Mouse (Mus musculus): ENCODE measurements around the gene Ackr1. TPM values are rescaled to one million over a fixed set of nuclear protein-coding genes. Genes with fewer than 3 reads are reported as not detected.

Gene Ackr1
- polyA plus RNA-seq, 2 experiments, result 53.0 to 76.9 TPM

- Histone ChIP-seq H3K4me1 (replicated peaks; ENCODE audit: control insufficient read depth in 2 of 2, insufficient read depth in 2 of 2, low read length in 1 of 2) (peaks cover 0 to 5% of the 10 kb centered on the region in 2 experiments; a peak in 2 of 4 replicates), H3K4me2 (ENCODE audit: low read depth) (no peak overlapping the region), H3K36me3 (replicated peaks; ENCODE audit: control insufficient read depth, insufficient read depth, low read depth) (no peaks in the 10 kb centered on the region), H3K27ac (no peak overlapping the region), H3K9me3 (ENCODE audit: control insufficient read depth, low read length) (no peaks in the 10 kb centered on the region), H3K4me3 (ENCODE audit: insufficient read depth in 1 of 2, low read depth in 2 of 2, low read length in 2 of 2) (no peak overlapping the region), H3K27me3 (ENCODE audit: control insufficient read depth, insufficient read depth, low read length) (peaks cover 36% of the 10 kb centered on the region), H3K9ac (replicated peaks) (no peak overlapping the region)
- DNase-seq (ENCODE audit: low read depth in 3 of 3, low spot score in 3 of 3) (no peak), ATAC-seq (ENCODE audit: insufficient read depth) (no peak)
- WGBS (ENCODE audit: insufficient replicate concordance), result 62% methylated on average over 6 of the region's 6 CpGs
- TF ChIP-seq EP300 (IDR thresholded peaks at IDR 0.05; ENCODE audit: low read depth) (no peak), CTCF (IDR thresholded peaks at IDR 0.05; ENCODE audit: low read depth) (no peak)
Measured at GRCm38 (mm10) chr1:173370456-173370855, 36.9 kb upstream of the Ackr1 start.

- WGBS (ENCODE audit: insufficient replicate concordance), result 55% methylated on average over 2 of the region's 2 CpGs
- TF ChIP-seq CTCF (IDR thresholded peaks at IDR 0.05; ENCODE audit: low read depth), result no peak
- no peak for TF ChIP-seq EP300 (IDR thresholded peaks at IDR 0.05; ENCODE audit: low read depth)
- Histone ChIP-seq H3K27me3 (ENCODE audit: control insufficient read depth, insufficient read depth, low read length) (peaks cover 43% of the 10 kb centered on the region), H3K9me3 (ENCODE audit: control insufficient read depth, low read length) (no peaks in the 10 kb centered on the region), H3K9ac (replicated peaks) (no peak overlapping the region), H3K4me2 (ENCODE audit: low read depth) (no peak overlapping the region), H3K4me1 (replicated peaks; ENCODE audit: control insufficient read depth in 2 of 2, insufficient read depth in 2 of 2, low read length in 1 of 2) (peaks cover 0 to 6% of the 10 kb centered on the region in 2 experiments; a peak in 2 of 4 replicates), H3K27ac (no peak overlapping the region), H3K4me3 (ENCODE audit: insufficient read depth in 1 of 2, low read depth in 2 of 2, low read length in 2 of 2) (no peak overlapping the region), H3K36me3 (replicated peaks; ENCODE audit: control insufficient read depth, insufficient read depth, low read depth) (no peaks in the 10 kb centered on the region)
- ATAC-seq (ENCODE audit: insufficient read depth) (no peak), DNase-seq (ENCODE audit: low read depth in 3 of 3, low spot score in 3 of 3) (no peak)
Measured at GRCm38 (mm10) chr1:173369611-173370010, 36.1 kb upstream of the Ackr1 start.

- WGBS (ENCODE audit: insufficient replicate concordance), result 3% methylated on average over 45 of the region's 46 CpGs
- ATAC-seq (ENCODE audit: insufficient read depth) (peak; percentile 17; the same call in 1 of the 2 replicates), DNase-seq (ENCODE audit: low read depth in 3 of 3, low spot score in 3 of 3) (no peak)
- Histone ChIP-seq H3K9ac (replicated peaks) (no peak within 1 kb of the TSS), H3K4me2 (ENCODE audit: low read depth) (peak within 1 kb of the TSS; percentile 29; the same call in 1 of the 2 replicates), H3K27me3 (ENCODE audit: control insufficient read depth, insufficient read depth, low read length) (peaks cover 43% of the 10 kb centered on the region), H3K4me3 (ENCODE audit: insufficient read depth in 1 of 2, low read depth in 2 of 2, low read length in 2 of 2) (peak within 1 kb of the TSS; percentile 26 to 28; a peak in 3 of 4 replicates), H3K36me3 (replicated peaks; ENCODE audit: control insufficient read depth, insufficient read depth, low read depth) (no peaks in the 10 kb centered on the region), H3K9me3 (ENCODE audit: control insufficient read depth, low read length) (no peaks in the 10 kb centered on the region), H3K27ac (no peak within 1 kb of the TSS), H3K4me1 (replicated peaks; ENCODE audit: control insufficient read depth in 2 of 2, insufficient read depth in 2 of 2, low read length in 1 of 2) (peaks cover 0 to 6% of the 10 kb centered on the region in 2 experiments; a peak in 2 of 4 replicates)
- no peak for TF ChIP-seq EP300 (IDR thresholded peaks at IDR 0.05; ENCODE audit: low read depth)
- no peak for TF ChIP-seq CTCF (IDR thresholded peaks at IDR 0.05; ENCODE audit: low read depth)
Measured at GRCm38 (mm10) chr1:173367356-173368046, 34.0 kb upstream of the Ackr1 start, which contains the start of gene Cadm3. Cadm3 (minus strand) TSS chr1:173367695.

GRCm38 (mm10) chr1:173366701-173367355 lies 33.3 kb upstream of the Ackr1 start:
- ATAC-seq (ENCODE audit: insufficient read depth), result peak; percentile 31; the same call in 1 of the 2 replicates
- Histone ChIP-seq H3K27me3 (ENCODE audit: control insufficient read depth, insufficient read depth, low read length) (peaks cover 43% of the 10 kb centered on the region), H3K9me3 (ENCODE audit: control insufficient read depth, low read length) (no peaks in the 10 kb centered on the region), H3K27ac (no peak overlapping the region), H3K4me3 (ENCODE audit: insufficient read depth in 1 of 2, low read depth in 2 of 2, low read length in 2 of 2) (peak overlapping the region; percentile 26 to 28; a peak in 3 of 4 replicates), H3K4me2 (ENCODE audit: low read depth) (peak overlapping the region; percentile 29; the same call in 1 of the 2 replicates), H3K9ac (replicated peaks) (no peak overlapping the region), H3K4me1 (replicated peaks; ENCODE audit: control insufficient read depth in 2 of 2, insufficient read depth in 2 of 2, low read length in 1 of 2) (peaks cover 0 to 6% of the 10 kb centered on the region in 2 experiments; a peak in 2 of 4 replicates), H3K36me3 (replicated peaks; ENCODE audit: control insufficient read depth, insufficient read depth, low read depth) (no peaks in the 10 kb centered on the region)
- 2% methylated on average over 31 of the region's 31 CpGs for WGBS (ENCODE audit: insufficient replicate concordance)
- TF ChIP-seq CTCF (IDR thresholded peaks at IDR 0.05; ENCODE audit: low read depth) (no peak), EP300 (IDR thresholded peaks at IDR 0.05; ENCODE audit: low read depth) (no peak)
- no peak for DNase-seq (ENCODE audit: low read depth in 3 of 3, low spot score in 3 of 3)

- H3K4me3 ChIP-seq (ENCODE audit: insufficient read depth in 1 of 2, low read depth in 2 of 2, low read length in 2 of 2), result no peak overlapping the region
- no peak for TF ChIP-seq EP300 (IDR thresholded peaks at IDR 0.05; ENCODE audit: low read depth)
- TF ChIP-seq CTCF (IDR thresholded peaks at IDR 0.05; ENCODE audit: low read depth), result no peak
- H3K4me1 ChIP-seq (replicated peaks; ENCODE audit: control insufficient read depth in 2 of 2, insufficient read depth in 2 of 2, low read length in 1 of 2), result peaks cover 0 to 6% of the 10 kb centered on the region in 2 experiments; a peak in 2 of 4 replicates
- under 1% methylated on average over 13 of the region's 13 CpGs for WGBS (ENCODE audit: insufficient replicate concordance)
- no peaks in the 10 kb centered on the region for H3K36me3 ChIP-seq (replicated peaks; ENCODE audit: control insufficient read depth, insufficient read depth, low read depth)
- ATAC-seq (ENCODE audit: insufficient read depth), result peak; percentile 43; the same call in 1 of the 2 replicates
- no peaks in the 10 kb centered on the region for H3K9me3 ChIP-seq (ENCODE audit: control insufficient read depth, low read length)
- H3K27ac ChIP-seq, result no peak overlapping the region
- peaks cover 43% of the 10 kb centered on the region for H3K27me3 ChIP-seq (ENCODE audit: control insufficient read depth, insufficient read depth, low read length)
- DNase-seq (ENCODE audit: low read depth in 3 of 3, low spot score in 3 of 3), result no peak
- H3K9ac ChIP-seq (replicated peaks), result no peak overlapping the region
- no peak overlapping the region for H3K4me2 ChIP-seq (ENCODE audit: low read depth)
Measured at GRCm38 (mm10) chr1:173365970-173366409, 32.4 kb upstream of the Ackr1 start.

All from liver, embryonic 14.5 days (tissue).